Mouse (Mus musculus): Measurements from ENCODE around the gene Snx20. TPM values are rescaled to one million over a fixed set of nuclear protein-coding genes. Genes with fewer than 3 reads are reported as not detected.

Snx20 gene
- total and polyA plus RNA-seq, 3 experiments, result 69.1 to 117 (median 93.1) TPM

DNA sequence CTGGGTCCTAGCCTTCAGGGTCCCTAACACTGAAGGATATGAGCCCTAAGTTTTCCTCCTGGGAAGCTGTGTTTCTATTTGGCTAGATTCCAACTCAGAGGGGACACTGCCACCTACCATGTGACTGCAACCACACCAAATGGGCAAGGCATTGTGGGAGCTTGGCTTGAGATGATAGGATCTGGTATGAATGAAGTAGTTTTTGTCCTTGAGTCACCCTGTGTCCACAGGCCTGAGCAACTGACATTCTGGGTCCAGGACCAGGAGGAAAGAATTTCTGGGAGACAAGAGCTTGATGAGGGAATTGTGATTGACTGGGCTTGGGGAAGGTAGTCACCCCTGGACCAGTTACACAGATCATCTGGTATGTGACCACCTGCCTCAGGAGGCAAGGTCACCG is 42.0 kb downstream of the Snx20 start:
- Histone ChIP-seq H3K4me2 (ENCODE audit: insufficient read depth, low read depth, poor library complexity, severe bottlenecking) (no peak overlapping the region), H3K36me3 (replicated peaks in 1 of 2; ENCODE audit: control insufficient read depth in 1 of 2, insufficient read depth in 1 of 2, low read length in 1 of 2) (no peaks in the 10 kb centered on the region), H3K4me3 (replicated peaks in 1 of 3; ENCODE audit: low read depth in 2 of 3, low read length in 2 of 3, poor library complexity in 1 of 3) (no peak overlapping the region), H3K4me1 (ENCODE audit: control insufficient read depth in 1 of 2, insufficient read depth in 2 of 2) (0 out of 4 replicates have a peak, but pooled peaks cover 0 to under 1% of the 10 kb centered on the region in 2 experiments), H3K79me2 (replicated peaks; ENCODE audit: control insufficient read depth, extremely low read depth, insufficient read depth, poor library complexity, severe bottlenecking) (no peaks in the 10 kb centered on the region), H3K27me3 (replicated peaks) (no peaks in the 10 kb centered on the region), H3K27ac (ENCODE audit: insufficient read depth, low read depth) (no peak overlapping the region), H3K9ac (ENCODE audit: insufficient read depth, low read depth) (no peak overlapping the region), H3K9me3 (replicated peaks; ENCODE audit: low read length) (no peaks in the 10 kb centered on the region)
- DNase-seq (ENCODE audit: extremely low read depth), result no peak
- TF ChIP-seq MEF2A (IDR thresholded peaks at IDR 0.05; ENCODE audit: borderline replicate concordance, low read depth, low read length) (no peak), ZMIZ1 (IDR thresholded peaks at IDR 0.05; ENCODE audit: low read depth, low read length) (no peak), CTCF (conservative IDR thresholded peaks at IDR 0.05 in 1 of 2, IDR thresholded peaks at IDR 0.05 in 1 of 2; ENCODE audit: low read depth in 2 of 2, low read length in 2 of 2) (no peak), TCF12 (IDR thresholded peaks at IDR 0.05; ENCODE audit: low read depth, low read length) (no peak)
- dilution Hi-C loops (cut with MboI; ENCODE audit: extremely low pct_ligation_motif_present, extremely low pct_unique_long_range_greater_than_20kb, low sequenced_read_pairs), result no loop called here
- in situ Hi-C loops (cut with MboI; ENCODE audit: low pct_ligation_motif_present, low pct_unique_long_range_greater_than_20kb, low sequenced_read_pairs), result no loop called here

DNA sequence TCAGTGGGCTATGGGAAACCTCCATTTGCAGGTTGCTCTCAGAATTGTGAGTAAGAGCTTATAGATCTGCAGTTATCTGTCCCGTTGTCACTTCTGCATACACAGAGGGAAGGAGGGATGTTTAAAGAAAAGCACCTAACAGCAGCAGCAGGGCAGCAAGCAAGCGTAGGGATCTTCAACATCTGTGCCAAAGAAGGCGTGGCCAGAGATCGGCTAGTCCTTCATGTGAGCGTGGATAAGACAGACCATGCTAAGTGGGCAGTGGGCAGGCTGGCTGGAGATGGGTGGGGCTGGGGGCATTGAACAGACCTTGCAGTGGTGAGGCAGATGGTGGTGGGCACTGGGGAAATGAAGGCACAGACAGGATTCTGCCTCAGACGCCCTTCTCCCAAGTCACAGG is 45.7 kb downstream of the Snx20 start:
- DNase-seq (ENCODE audit: extremely low read depth), result no peak
- no peaks in the 10 kb centered on the region for H3K36me3 ChIP-seq (replicated peaks in 1 of 2; ENCODE audit: control insufficient read depth in 1 of 2, insufficient read depth in 1 of 2, low read length in 1 of 2)
- TF ChIP-seq USF2 (conservative IDR thresholded peaks at IDR 0.05; ENCODE audit: low read depth, low read length) (no peak), RAD21 (IDR thresholded peaks at IDR 0.05; ENCODE audit: low read depth, low read length) (no peak), MAZ (IDR thresholded peaks at IDR 0.05; ENCODE audit: low read depth, low read length) (no peak), GABPA (IDR thresholded peaks at IDR 0.05; ENCODE audit: insufficient replicate concordance, low read depth, low read length) (no peak), NRF1 (IDR thresholded peaks at IDR 0.05; ENCODE audit: low read depth, low read length) (no peak), E2F4 (IDR thresholded peaks at IDR 0.05; ENCODE audit: insufficient replicate concordance, low read depth, low read length) (no peak), HCFC1 (IDR thresholded peaks at IDR 0.05; ENCODE audit: low read depth, low read length) (no peak), JUN (IDR thresholded peaks at IDR 0.05; ENCODE audit: insufficient read depth, low read depth, low read length) (no peak), MXI1 (IDR thresholded peaks at IDR 0.05; ENCODE audit: low read depth, low read length) (no peak), BHLHE40 (IDR thresholded peaks at IDR 0.05; ENCODE audit: low read depth, low read length) (no peak), ELF1 (IDR thresholded peaks at IDR 0.05; ENCODE audit: low read depth, low read length) (no peak)
- in situ Hi-C loops (cut with MboI; ENCODE audit: low pct_ligation_motif_present, low pct_unique_long_range_greater_than_20kb, low sequenced_read_pairs), result no loop called here
- no peak overlapping the region for H3K4me2 ChIP-seq (ENCODE audit: insufficient read depth, low read depth, poor library complexity, severe bottlenecking)
- H3K27me3 ChIP-seq (replicated peaks), result no peaks in the 10 kb centered on the region
- no peak overlapping the region for H3K4me3 ChIP-seq (replicated peaks in 1 of 3; ENCODE audit: low read depth in 2 of 3, low read length in 2 of 3, poor library complexity in 1 of 3)
- no peaks in the 10 kb centered on the region for H3K4me1 ChIP-seq (ENCODE audit: control insufficient read depth in 1 of 2, insufficient read depth in 2 of 2)
- no peaks in the 10 kb centered on the region for H3K9me3 ChIP-seq (replicated peaks; ENCODE audit: low read length)
- dilution Hi-C loops (cut with MboI; ENCODE audit: extremely low pct_ligation_motif_present, extremely low pct_unique_long_range_greater_than_20kb, low sequenced_read_pairs), result no loop called here
- H3K79me2 ChIP-seq (replicated peaks; ENCODE audit: control insufficient read depth, extremely low read depth, insufficient read depth, poor library complexity, severe bottlenecking), result no peaks in the 10 kb centered on the region
- no peak overlapping the region for H3K9ac ChIP-seq (ENCODE audit: insufficient read depth, low read depth)
- no peak overlapping the region for H3K27ac ChIP-seq (ENCODE audit: insufficient read depth, low read depth)
